Mouse (Mus musculus) T-helper 1 cell (primary cell): ENCODE data around the gene Bbox1.

ENCODE experiments used
- in situ Hi-C: fragments of 300-600 bp; cut with MboI, MseI; formaldehyde crosslinking; loops from one replicate; pipeline ENCODE4 v1.15.1; 2025; ENCODE audit warnings: high pct_unique_total_duplicates

Gene Bbox1

GRCm38 (mm10) chr2:110274160-110274559, 40.2 kb downstream of the Bbox1 start:
- in situ Hi-C loops: loop anchor here (10.0 kb wide), 1 partner anchor 1091 kb away; the partner anchor contains the start of gene Olfr1283

- in situ Hi-C loops: no loop called here
Measured at GRCm38 (mm10) chr2:110269281-110269680, 45.1 kb downstream of the Bbox1 start.

- in situ Hi-C loops: loop anchor here (25.0 kb wide), 1 partner anchor 830 kb away; no protein-coding TSS in a partner anchor
Measured at GRCm38 (mm10) chr2:110232252-110232651, 82.1 kb downstream of the Bbox1 start.

GRCm38 (mm10) chr2:110230753-110231152, 83.6 kb downstream of the Bbox1 start:
- in situ Hi-C loops: loop anchor here (25.0 kb wide), 1 partner anchor 832 kb away; no protein-coding TSS in a partner anchor

GRCm38 (mm10) chr2:110229143-110230087, 84.9 kb downstream of the Bbox1 start:
- in situ Hi-C loops: loop anchor here (25.0 kb wide), 1 partner anchor 833 kb away; no protein-coding TSS in a partner anchor

- in situ Hi-C loops: loop anchor here (25.0 kb wide), 1 partner anchor 836 kb away; no protein-coding TSS in a partner anchor
Measured at GRCm38 (mm10) chr2:110226421-110226820, 87.9 kb downstream of the Bbox1 start.

- in situ Hi-C loops: loop anchor here (25.0 kb wide), 1 partner anchor 836 kb away; no protein-coding TSS in a partner anchor
Measured at GRCm38 (mm10) chr2:110225969-110226368, 88.4 kb downstream of the Bbox1 start.

GRCm38 (mm10) chr2:110222793-110223192, 91.6 kb downstream of the Bbox1 start:
- in situ Hi-C loops: no loop called here

- in situ Hi-C loops: no loop called here
Measured at GRCm38 (mm10) chr2:110220492-110220891, 93.9 kb downstream of the Bbox1 start.

- in situ Hi-C loops: no loop called here
Measured at GRCm38 (mm10) chr2:110215685-110216058, 98.7 kb downstream of the Bbox1 start.

- in situ Hi-C loops: no loop called here
Measured at GRCm38 (mm10) chr2:110214991-110215684, 99.2 kb downstream of the Bbox1 start.

- in situ Hi-C loops: no loop called here
Measured at GRCm38 (mm10) chr2:110214278-110214677, 100.1 kb downstream of the Bbox1 start.
